In the genomic region with DNA sequence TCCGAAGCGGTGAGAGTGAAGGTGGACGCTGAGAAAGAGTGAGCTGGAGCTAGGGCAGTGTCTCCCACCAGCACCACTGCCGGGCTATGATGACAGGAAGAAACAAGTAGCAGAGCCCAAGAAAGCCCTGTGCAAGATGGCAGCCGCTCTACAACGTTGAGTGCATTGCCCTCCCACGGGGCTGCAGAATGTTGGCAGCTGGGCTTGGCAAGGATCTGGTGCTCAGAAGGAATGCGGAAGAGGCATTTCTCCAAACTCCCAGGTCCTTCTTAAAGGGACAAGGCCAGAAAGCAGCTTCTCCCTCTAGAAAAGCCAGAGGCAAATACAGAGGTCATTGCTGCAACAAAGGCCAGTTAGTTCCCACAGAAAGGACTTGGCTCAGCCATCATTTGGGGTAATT, we compare ENCODE assay signal across 8 mouse cellular contexts.
DNase-seq lines count a peak whose midpoint lies in the region.

No protein-coding gene starts in this region.

- peak; percentile 27 to 55 for DNase-seq in cerebellum, postnatal 25 days
- no peak for DNase-seq in cerebellum, adult 11 months
- peak; percentile 19 to 37 for DNase-seq in lung, adult 18-20 months
- DNase-seq in lung, postnatal 14 days: no peak
- DNase-seq in kidney, adult 9 months: peak; percentile 52
- DNase-seq in skeletal muscle tissue, adult 2 months (ENCODE audit: low read depth, low spot score): peak; percentile 10
- no peak for DNase-seq in thymus, postnatal 36 days
- no peak for DNase-seq in thymus, postnatal 25 days

Comparison
In these comparisons a context has a peak if more than half of its experiments do, and no peak if none do; other contexts are left out.
1. DNase-seq: peak in cerebellum, postnatal 25 days (2 of 2), lung, adult 18-20 months (2 of 2), kidney, adult 9 months (single experiment) and skeletal muscle tissue, adult 2 months (single experiment); none in cerebellum, adult 11 months (single experiment), lung, postnatal 14 days (single experiment), thymus, postnatal 36 days (0 of 2) and thymus, postnatal 25 days (single experiment).